Mouse (Mus musculus) right cerebral cortex, adult 18-20 months (tissue): ENCODE measurements at regions not wholly inside any gene's neighbourhood (a gene's known extent, or its start where the extent isn't known, plus 50 kb on each side); places are given as distances from the start of the nearest gene placed in this dataset.

Experiments used
- DNase-seq: peaks from one replicate; pipeline ENCODE4 v3.0.0; 2022; ENCODE audit warnings: mixed read lengths

GRCm38 (mm10) chr5:133070141-133070540 is 527.0 kb upstream of the Auts2 start:
- no peak for DNase-seq

GRCm38 (mm10) chr5:133062481-133062880 is 519.3 kb upstream of the Auts2 start:
- DNase-seq = peak; percentile 65

GRCm38 (mm10) chr5:133047456-133047855 is 504.3 kb upstream of the Auts2 start:
- peak; percentile 43 for DNase-seq

GRCm38 (mm10) chr5:133045637-133046036 is 502.5 kb upstream of the Auts2 start:
- peak; percentile 3 for DNase-seq

- DNase-seq = no peak
These were observed 484.4 kb upstream of the Auts2 start for GRCm38 (mm10) chr5:133027590-133027989.

GRCm38 (mm10) chr5:133025121-133025520 is 482.0 kb upstream of the Auts2 start:
- DNase-seq = no peak

- no peak for DNase-seq
These were observed 477.7 kb upstream of the Auts2 start for GRCm38 (mm10) chr5:133020821-133021220.

- no peak for DNase-seq
These were observed 477.0 kb upstream of the Auts2 start for GRCm38 (mm10) chr5:133020116-133020515.

- DNase-seq = peak; percentile 77
These were observed 467.8 kb upstream of the Auts2 start for GRCm38 (mm10) chr5:133010624-133011575.

- no peak for DNase-seq
These were observed 439.7 kb upstream of the Auts2 start for GRCm38 (mm10) chr5:132982866-132983265.

GRCm38 (mm10) chr5:132979013-132979412 is 435.9 kb upstream of the Auts2 start:
- no peak for DNase-seq

GRCm38 (mm10) chr5:132975303-132975932 is 432.3 kb upstream of the Auts2 start:
- DNase-seq = peak; percentile 24

- DNase-seq = no peak
These were observed 431.7 kb upstream of the Auts2 start for GRCm38 (mm10) chr5:132974876-132975275.

GRCm38 (mm10) chr5:132971046-132971445 is 427.9 kb upstream of the Auts2 start:
- no peak for DNase-seq

- no peak for DNase-seq
These were observed 426.2 kb upstream of the Auts2 start for GRCm38 (mm10) chr5:132969376-132969775.

GRCm38 (mm10) chr5:132959901-132960300 is 416.8 kb upstream of the Auts2 start:
- DNase-seq = no peak

GRCm38 (mm10) chr5:132956184-132956583 is 413.0 kb upstream of the Auts2 start:
- no peak for DNase-seq

GRCm38 (mm10) chr5:132955051-132955450 is 411.9 kb upstream of the Auts2 start:
- DNase-seq = peak; percentile 16

- DNase-seq = peak; percentile 43
These were observed 390.4 kb upstream of the Auts2 start for GRCm38 (mm10) chr5:132933439-132933980.

- DNase-seq = peak; percentile 25
These were observed 386.8 kb upstream of the Auts2 start for GRCm38 (mm10) chr5:132929955-132930354.

GRCm38 (mm10) chr5:132923365-132923764 is 380.2 kb upstream of the Auts2 start:
- no peak for DNase-seq

- no peak for DNase-seq
These were observed 365.9 kb upstream of the Auts2 start for GRCm38 (mm10) chr5:132909056-132909455.

- no peak for DNase-seq
These were observed 365.1 kb upstream of the Auts2 start for GRCm38 (mm10) chr5:132908220-132908619.

- DNase-seq = peak; percentile 94
These were observed 349.4 kb upstream of the Auts2 start for GRCm38 (mm10) chr5:132892591-132892990.
